Comparison of ENCODE assay signal across 14 mouse cellular contexts in the genomic region with DNA sequence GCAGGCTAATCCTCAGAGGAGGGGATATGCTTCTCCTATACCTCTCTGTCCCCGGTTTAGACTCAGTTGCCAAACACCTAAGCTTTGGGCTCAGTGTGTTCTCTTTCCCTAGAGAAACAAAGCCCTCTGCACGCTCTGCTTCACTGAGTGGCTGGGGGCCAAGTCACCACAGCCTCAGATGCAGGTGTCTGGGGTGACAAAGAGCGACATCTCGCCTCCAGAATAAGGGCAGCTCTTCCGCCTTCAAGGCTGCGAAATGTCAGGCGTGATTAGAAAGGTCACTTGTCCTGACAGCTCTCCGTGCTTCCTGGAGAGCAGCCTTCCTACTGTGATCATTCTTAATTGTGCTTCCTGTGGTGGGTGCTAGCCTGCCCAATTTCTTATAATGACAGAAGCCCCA. TPM values are rescaled to one million over a fixed set of nuclear protein-coding genes. Genes with fewer than 3 reads are reported as not detected.
DNase-seq lines count a peak whose midpoint lies in the region; ATAC-seq lines count a peak whose summit lies in the region.
"Had no signal": no experiment of that assay in that cellular context is flagged by ENCODE, and none has a peak within 500 bp of the region (broad histone marks: within the 10 kb centered on the region; RNA-seq: fewer than 3 reads in every experiment).

No protein-coding gene starts in this region.

- DNase-seq in kidney, postnatal 10 days: peak; percentile 7
- DNase-seq in Muller cell, postnatal 12 days (ENCODE audit: inconsistent ontology term): peak; percentile 8
- no peak for DNase-seq in embryonic facial prominence, embryonic 10.5 days (ENCODE audit: low spot score)
- DNase-seq in frontal cortex, adult 2 months (ENCODE audit: extremely low spot score in 1 of 2, low spot score in 1 of 2): no peak
- no peak for DNase-seq in gastrocnemius, adult 8-10 months (ENCODE audit: low spot score in 2 of 2)
- no peak for DNase-seq in right cerebral cortex, postnatal 4 days
- DNase-seq: heart, postnatal 4 days; kidney, adult 8-10 months; left cerebral cortex, postnatal 4 days; lung, embryonic 14.5 days; spleen, adult 18-20 months had no signal

- no peaks in the 10 kb centered on the region for H3K27me3 ChIP-seq in kidney, embryonic 16.5 days (ENCODE audit: insufficient read depth, low read length)
- H3K27me3 ChIP-seq in embryonic facial prominence, embryonic 10.5 days (replicated peaks; ENCODE audit: low read depth, poor library complexity, severe bottlenecking): no peaks in the 10 kb centered on the region
- no peaks in the 10 kb centered on the region for H3K27me3 ChIP-seq in midbrain, embryonic 15.5 days (replicated peaks)

- no peaks in the 10 kb centered on the region for H3K9me3 ChIP-seq in kidney, embryonic 16.5 days (ENCODE audit: low read length)
- H3K9me3 ChIP-seq in embryonic facial prominence, embryonic 10.5 days: no peaks in the 10 kb centered on the region
- no peaks in the 10 kb centered on the region for H3K9me3 ChIP-seq in midbrain, embryonic 15.5 days

- H3K9ac ChIP-seq in kidney, embryonic 16.5 days (replicated peaks; ENCODE audit: low read length): no peak overlapping the region
- H3K9ac ChIP-seq in midbrain, embryonic 15.5 days: no peak overlapping the region
- H3K9ac ChIP-seq: lung, embryonic 14.5 days had no signal

- no peak for ATAC-seq in kidney, embryonic 16.5 days (ENCODE audit: low FRiP score, low TSS enrichment)
- ATAC-seq in midbrain, embryonic 15.5 days (replicated peaks): no peak

- no peak overlapping the region for H3K4me3 ChIP-seq in kidney, embryonic 16.5 days (ENCODE audit: low read length)
- H3K4me3 ChIP-seq in embryonic facial prominence, embryonic 10.5 days: no peak overlapping the region
- H3K4me3 ChIP-seq in midbrain, embryonic 15.5 days: no peak overlapping the region

- no peak overlapping the region for H3K27ac ChIP-seq in kidney, embryonic 16.5 days (ENCODE audit: low read length)
- peak overlapping the region; percentile 48; the same call in 1 of the 2 replicates for H3K27ac ChIP-seq in embryonic facial prominence, embryonic 10.5 days (replicated peaks)
- peak overlapping the region; percentile 25; the same call in 1 of the 2 replicates for H3K27ac ChIP-seq in midbrain, embryonic 15.5 days

- H3K36me3 ChIP-seq in kidney, embryonic 16.5 days (ENCODE audit: insufficient read depth, low read length): no peaks in the 10 kb centered on the region
- H3K36me3 ChIP-seq in embryonic facial prominence, embryonic 10.5 days (replicated peaks): no peaks in the 10 kb centered on the region
- no peaks in the 10 kb centered on the region for H3K36me3 ChIP-seq in midbrain, embryonic 15.5 days (replicated peaks)

- 11% methylated on average over 8 of the region's 8 CpGs for WGBS in kidney, embryonic 16.5 days
- 6% methylated on average over 8 of the region's 8 CpGs for WGBS in embryonic facial prominence, embryonic 10.5 days
- 5% methylated on average over 8 of the region's 8 CpGs for WGBS in midbrain, embryonic 15.5 days

- no peaks in the 10 kb centered on the region for H3K4me1 ChIP-seq in kidney, embryonic 16.5 days (ENCODE audit: insufficient read depth, low read length)
- H3K4me1 ChIP-seq in embryonic facial prominence, embryonic 10.5 days: peaks cover 18% of the 10 kb centered on the region
- peaks cover 5% of the 10 kb centered on the region for H3K4me1 ChIP-seq in midbrain, embryonic 15.5 days

- H3K4me2 ChIP-seq in kidney, embryonic 16.5 days (replicated peaks; ENCODE audit: low read depth, low read length): no peak overlapping the region
- H3K4me2 ChIP-seq in midbrain, embryonic 15.5 days: no peak overlapping the region
- H3K4me2 ChIP-seq: lung, embryonic 14.5 days had no signal

RNA-seq across cellular contexts. Expression of a gene that starts 46.5 kb away (rescaled TPM):
- polyA plus RNA-seq in kidney, embryonic 16.5 days (2015; fragmentation: Nextera tagmentation; extraction: Ambion mirVana): 0.04 and 0.10 TPM in 2 replicates
- not detected in 2 replicates for polyA plus RNA-seq in embryonic facial prominence, embryonic 10.5 days (2016; fragmentation: Nextera tagmentation; extraction: Ambion mirVana)
- 7.7 and 7.9 TPM in 2 replicates for polyA plus RNA-seq in midbrain, embryonic 15.5 days (2015; fragmentation: Nextera tagmentation; extraction: Ambion mirVana)
- 9.5 and 10.1 TPM in 2 replicates for polyA plus RNA-seq in frontal cortex, adult 2 months (2012; rRNA removed)
- total RNA-seq in gastrocnemius, adult 8-10 months (2022): under 1 TPM; 0.20 to 0.36 (median 0.26) TPM
- total RNA-seq: heart, postnatal 4 days; monocyte, adult 5-6 weeks had no signal
- polyA plus RNA-seq: lung, embryonic 14.5 days had no signal

Comparison
In these comparisons a context has a peak if more than half of its experiments do, and no peak if none do; other contexts are left out.
1. DNase-seq: peak in kidney, postnatal 10 days (single experiment) and Muller cell, postnatal 12 days (single experiment); none in embryonic facial prominence, embryonic 10.5 days (single experiment), frontal cortex, adult 2 months (0 of 2), gastrocnemius, adult 8-10 months (0 of 2) and right cerebral cortex, postnatal 4 days (single experiment).